Mouse (Mus musculus) lung, adult 18-20 months (tissue): ENCODE results near the gene Zscan5b.
"Not testable (repeated sequence)": the region's sequence is repeated elsewhere in the genome, so short reads cannot be mapped to it uniquely, and the experiment has no call there.

Experiments used
- DNase-seq, 2 experiments: peaks; one replicate each; pipeline ENCODE4 v3.0.0; 2022; ENCODE audit warnings: mixed read lengths in 2 of 2

Gene Zscan5b

DNA sequence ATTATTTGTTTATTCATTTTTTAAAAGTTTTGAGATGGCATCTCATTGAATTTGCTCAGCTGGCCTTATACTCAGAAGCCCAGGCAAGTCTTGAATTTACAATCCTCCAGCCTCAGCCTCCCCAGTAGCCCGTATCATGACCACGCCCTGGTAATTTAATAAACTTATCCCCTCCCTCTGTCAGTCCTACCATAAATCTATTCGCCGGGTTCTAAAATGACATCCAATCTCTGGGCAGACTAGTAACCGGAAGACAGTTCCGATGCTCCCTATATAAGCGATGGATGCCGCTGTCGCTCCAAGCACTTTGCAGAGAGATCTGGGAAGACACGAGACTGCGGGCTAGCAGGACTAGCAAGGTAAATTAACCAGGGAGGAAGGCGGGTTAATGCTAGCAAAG, at the start of gene Zscan5b:
Gene Zscan5b, plus strand, starts transcription at position 301 of the 400 bp plus-strand sequence.
- DNase-seq = no peak

DNA sequence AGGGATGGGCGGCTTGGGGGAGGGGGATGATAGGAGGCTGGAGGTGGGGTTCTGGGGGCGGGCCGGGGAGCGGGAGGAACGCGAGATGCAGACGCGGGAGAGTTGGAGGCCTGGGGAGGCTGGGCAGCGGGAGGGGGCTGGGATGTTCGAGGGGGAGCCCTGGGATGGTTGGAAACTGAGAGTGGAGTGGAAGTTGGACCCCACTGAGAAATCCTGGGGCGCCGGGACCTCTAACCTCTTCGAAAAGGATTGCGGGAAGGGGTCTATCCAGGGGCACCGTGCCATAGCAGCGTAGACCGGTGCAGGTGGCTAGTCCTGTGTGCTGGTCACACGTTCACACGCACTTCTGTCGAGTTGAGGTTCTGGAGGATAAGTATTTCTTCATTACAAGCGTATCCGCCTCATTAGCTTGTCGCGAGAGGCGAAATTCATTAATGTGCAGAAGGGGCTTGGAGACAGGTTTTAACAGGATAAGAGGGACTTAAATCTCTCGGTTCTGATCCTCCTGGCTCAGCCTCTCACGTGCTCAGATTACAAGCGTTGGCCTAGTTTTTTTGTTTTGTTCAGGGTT, 49.3 kb upstream of the Zscan5b start:
- peak in 1 of 2 experiments; percentile 26 for DNase-seq

DNA sequence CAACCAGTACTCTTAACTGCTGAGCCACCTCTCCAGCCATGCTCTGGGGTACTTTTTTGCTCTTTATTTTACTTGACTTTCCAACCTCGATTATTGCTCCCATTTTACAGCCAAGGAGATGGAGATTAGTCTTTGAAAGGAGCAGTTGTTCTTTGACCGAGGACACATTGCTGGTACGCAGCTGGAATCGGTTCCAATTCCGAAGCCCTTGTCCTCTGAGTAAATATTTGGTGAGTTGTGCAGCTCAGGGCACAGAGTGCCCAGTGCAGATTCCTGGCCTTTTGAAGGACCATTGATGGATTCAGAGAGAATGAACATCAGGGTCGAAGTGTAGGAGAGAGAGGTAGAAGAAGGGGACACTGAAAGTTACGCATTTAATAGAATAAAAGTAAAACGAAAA, 48.2 kb upstream of the Zscan5b start:
- peak; percentile 49 to 72 for DNase-seq

DNA sequence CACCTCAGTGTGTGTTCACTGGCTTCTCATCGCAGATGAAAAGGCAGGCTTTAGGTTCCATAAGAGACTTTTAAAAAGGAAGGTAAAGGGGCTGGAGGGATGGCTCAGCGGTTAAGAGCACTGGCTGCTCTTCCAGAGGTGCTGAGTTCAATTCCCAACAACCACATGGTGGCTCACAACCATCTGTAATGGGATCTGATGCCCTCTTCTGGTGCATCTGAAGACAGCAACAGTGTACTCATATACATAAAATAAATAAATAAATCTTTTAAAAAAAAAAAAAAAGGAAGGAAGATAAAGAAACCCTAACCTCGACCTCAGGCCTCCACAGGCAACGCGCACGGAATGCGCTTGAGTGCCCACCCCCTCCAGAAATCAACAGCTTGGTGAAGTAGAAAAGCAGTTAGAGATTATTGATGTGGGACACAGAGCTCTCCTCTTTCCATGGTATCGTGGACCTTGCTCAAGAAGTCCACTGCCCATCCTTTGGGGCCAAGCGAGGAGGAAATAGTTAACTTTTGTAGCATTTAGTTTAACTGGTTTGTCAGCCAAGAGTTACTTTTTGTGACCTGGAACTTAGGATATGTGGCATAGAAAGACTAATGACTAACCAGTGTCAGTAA, 47.6 kb upstream of the Zscan5b start:
- DNase-seq = not testable (repeated sequence)

DNA sequence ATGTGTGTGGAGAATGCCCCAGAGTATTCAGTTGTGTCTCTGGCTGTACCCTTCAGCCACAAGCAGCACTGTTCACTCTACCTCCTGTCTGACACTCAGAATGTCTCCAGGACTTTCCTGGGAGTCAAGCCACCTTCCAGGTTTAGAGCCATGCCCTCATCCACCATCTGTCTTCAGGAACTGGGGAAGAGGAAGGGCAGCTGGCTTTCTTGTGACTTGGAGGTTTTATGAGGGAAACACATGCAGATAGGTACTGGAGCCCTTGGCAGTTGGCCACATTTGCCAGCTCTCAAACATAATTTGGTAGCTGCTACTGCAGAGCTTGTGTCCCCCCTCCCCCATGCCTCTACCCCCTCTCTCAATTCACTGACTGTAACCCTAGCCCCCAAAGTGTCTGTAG, 43.1 kb upstream of the Zscan5b start:
- no peak for DNase-seq

DNA sequence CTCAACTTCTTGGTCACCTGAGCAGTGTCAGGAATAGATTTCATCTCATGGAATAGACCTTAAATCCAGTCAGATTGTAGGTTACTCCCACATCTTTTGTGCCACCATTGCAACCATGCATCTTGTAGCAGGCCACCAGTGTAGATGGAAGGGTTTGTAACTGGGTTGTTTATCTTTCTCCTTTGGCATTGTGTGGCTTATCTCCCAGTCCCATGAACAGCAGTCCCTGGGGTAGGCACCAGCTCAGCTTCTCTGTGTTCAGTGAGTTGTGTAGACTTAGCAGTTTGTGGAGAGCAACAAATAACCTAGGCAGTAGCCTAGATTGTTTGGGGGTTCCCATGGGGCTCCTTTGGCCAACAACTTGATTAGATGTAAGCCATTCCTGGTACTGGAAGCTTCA, 39.2 kb upstream of the Zscan5b start:
- DNase-seq = no peak

DNA sequence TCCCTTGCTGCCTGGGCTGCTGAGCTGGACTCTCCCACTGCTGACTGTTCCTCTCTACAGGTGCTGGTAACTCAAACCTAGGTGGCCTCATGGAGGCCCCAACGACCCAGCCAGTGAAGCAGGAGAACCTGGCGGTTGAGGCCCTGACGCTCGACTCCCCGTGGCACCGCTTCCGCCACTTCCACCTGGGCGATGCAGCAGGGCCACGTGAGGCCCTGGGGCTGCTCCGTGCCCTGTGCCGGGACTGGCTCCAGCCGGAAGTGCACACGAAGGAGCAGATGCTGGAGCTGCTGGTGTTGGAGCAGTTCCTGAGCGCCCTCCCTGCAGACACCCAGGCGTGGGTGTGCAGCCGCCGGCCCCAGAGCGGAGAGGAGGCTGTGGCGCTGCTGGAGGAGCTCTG, 38.3 kb upstream of the Zscan5b start:
- no peak for DNase-seq

DNA sequence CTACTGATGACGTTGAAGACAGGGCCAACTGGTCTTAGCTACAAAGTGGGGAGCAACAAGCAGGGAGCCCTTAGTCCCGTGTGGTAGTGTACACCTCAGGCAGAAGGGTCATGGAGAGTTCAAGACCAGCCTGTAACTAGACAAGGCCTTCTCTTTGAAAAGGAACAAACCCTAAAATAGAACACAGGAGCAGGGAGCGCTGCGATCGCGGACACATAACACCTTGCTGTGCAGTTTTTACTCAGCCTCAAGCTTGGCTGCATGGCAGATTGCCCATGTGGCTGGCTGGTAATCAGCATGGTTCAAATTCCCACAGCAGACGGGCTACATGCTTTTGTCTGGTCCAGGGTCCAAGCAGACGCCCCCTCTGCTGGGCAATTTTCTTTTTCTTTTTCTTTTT, 37.6 kb upstream of the Zscan5b start:
- no peak for DNase-seq

DNA sequence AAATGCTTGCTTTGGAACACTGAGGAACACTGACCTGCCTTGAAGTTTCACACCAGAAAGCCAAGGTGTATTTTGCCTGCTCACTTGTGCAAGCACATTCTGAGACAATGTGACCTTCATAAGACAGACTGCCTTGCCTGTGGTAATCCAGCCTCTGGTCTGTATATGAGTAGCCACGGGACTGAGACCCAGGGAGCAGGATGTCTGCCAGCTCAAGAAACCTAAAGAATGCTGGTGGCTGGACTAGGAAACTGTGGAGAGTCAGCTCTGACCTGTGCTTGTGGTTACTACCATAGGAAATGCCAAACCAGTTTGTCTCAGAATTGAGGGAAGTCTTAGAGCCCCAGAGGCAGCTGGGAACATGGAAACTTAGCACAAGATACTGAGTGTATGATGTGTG, 36.7 kb upstream of the Zscan5b start:
- DNase-seq = no peak

DNA sequence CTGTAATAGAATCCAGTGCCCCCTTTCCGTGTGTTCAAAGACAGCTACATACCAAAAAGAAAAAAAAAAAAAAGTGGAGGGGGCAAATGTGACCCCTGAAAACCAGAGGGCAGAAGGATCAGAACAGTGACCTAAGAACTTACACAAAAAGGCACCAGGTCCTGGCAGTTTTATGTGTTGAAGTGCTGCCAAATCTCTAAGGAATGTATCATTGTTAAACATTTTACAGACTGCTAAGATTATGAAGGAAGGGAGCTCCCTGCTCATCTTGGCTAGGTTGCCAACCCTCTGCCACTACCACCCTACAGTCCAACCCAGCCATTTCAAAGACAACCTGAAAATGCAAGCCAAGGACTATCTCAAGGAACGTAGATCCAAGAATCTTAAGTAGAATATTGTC, 35.9 kb upstream of the Zscan5b start:
- DNase-seq = no peak

DNA sequence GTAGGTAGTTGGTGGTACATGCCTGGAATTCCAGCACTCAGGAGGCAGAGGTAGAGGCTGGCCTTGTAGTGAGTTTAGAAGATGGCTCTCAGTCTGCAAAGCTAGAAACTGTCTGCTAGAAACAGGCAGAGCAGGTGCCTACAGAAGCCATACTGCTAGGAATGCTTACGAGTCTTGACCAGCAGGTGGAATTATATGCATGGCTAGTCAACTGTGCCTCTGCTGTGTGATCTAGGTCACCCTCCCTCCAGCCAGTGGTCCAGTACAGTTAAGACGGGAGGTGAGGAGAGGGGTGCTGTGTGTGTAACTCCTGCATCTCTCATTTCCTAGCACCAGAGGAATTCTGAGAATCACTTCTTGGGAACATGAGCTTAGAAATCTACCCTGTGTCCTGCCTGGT, 35.3 kb upstream of the Zscan5b start:
- DNase-seq = no peak

DNA sequence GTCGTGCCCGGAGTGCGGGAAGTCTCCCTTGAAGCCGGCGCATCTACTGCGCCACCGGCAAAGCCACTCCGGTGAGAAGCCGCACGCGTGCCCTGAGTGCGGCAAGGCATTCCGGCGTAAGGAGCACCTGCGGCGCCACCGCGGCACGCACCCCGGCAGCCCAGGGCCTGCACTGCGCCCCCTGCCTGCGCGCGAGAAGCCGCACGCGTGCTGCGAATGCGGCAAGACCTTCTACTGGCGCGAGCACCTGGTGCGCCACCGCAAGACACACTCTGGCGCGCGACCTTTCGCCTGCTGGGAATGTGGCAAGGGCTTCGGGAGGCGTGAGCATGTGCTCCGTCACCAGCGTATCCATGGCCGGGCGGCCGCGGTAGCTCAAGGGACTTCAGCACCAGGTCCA, 32.5 kb upstream of the Zscan5b start:
- DNase-seq = no peak

DNA sequence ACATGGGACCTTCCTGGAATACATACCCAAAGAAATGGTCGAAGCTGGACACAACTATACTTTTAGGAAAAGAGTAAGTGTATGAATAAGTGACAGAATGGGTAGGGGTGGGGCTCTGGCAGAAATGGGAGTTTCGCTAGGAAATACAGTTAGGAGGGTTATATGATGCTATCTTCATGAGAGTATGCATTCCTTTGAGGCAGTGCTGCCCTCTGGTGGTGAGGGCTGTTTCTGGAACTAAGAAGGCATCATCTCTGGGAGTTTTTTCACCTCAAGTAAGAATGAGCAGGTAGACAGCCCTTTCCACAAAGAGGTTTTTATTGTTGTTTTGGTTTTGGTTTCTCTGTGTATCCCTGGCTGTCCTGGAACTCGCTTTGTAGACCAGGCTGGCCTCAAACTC, 30.7 kb upstream of the Zscan5b start:
- peak; percentile 69 to 70 for DNase-seq

DNA sequence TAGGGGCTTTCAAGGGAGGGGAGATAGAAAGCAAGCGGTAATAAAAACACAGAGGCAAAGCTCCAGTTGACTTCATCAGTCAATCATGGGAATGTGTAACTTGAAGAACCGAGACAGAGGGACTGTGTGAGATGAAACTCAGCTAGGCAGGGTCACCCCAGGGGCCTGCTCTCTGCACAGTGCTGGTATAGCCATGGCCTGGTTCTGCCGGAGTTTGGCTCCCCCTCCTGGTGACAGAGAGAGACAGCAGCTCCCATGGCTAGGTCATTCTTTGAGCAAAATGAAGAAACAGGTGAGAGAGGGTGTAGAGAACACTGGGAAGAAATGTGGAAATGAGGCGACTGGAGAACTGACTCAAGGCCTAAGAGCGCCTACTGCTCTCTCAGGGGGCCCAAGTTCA, 27.9 kb upstream of the Zscan5b start:
- peak; percentile 32 to 50 for DNase-seq

DNA sequence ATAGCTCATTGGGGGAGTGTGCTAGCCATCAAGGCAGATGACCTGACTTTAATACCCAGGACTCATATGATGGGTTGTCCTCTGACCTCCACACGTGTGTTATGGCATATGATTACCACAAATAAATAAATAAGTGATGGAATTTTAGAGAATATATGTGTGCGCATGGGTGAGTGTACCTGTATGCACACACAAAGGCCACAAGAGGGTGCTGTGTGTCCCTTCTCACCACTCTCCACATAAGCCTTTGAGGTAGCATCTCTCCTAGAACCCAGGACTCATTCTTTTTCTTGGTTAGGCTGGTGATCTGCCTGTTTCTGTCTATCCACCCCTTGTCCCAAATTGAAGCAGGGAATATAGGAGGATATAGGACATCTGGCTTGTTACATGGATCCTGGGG, 26.3 kb upstream of the Zscan5b start:
- DNase-seq = no peak

DNA sequence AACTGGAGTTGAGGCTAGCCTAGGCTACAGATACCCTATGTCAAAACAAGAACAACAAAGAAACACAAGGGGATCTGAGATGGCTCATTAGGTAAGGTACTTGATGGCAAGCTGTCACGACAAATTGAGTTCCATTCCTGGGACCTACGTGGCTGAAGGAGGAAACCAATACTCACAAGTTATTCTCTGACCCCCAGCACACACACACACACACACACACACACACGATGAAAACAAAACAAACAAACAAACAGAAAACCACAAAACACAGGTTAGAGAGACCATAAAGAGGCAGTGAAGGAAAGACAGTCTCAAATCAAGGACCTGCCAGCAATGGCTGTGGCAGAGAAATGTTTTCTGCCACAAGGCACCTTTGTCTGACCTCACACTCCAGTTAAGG, 25.3 kb upstream of the Zscan5b start, which contains the start of gene Galp:
Gene Galp, plus strand, starts transcription at position 301 of the 400 bp plus-strand sequence.
- no peak for DNase-seq

DNA sequence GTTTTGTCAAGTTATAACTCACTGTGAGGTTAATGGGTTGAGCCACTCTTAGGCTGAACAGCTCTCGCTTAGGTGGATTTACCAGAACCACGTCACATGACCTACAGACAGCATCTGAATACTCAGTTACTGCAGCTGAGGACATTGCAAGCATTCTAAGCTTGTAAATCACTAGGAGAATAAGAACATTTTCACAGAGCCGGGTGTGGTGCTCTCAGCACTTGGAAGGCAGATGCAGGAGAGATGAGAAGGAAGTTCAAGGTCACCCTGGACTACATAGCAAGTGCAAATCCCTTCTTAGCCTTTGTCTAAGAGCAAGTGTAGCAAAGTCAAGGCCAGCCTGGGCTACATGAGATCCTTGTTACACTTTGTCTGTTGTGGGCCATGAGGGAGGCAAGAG, 17.9 kb upstream of the Zscan5b start:
- DNase-seq = no peak

DNA sequence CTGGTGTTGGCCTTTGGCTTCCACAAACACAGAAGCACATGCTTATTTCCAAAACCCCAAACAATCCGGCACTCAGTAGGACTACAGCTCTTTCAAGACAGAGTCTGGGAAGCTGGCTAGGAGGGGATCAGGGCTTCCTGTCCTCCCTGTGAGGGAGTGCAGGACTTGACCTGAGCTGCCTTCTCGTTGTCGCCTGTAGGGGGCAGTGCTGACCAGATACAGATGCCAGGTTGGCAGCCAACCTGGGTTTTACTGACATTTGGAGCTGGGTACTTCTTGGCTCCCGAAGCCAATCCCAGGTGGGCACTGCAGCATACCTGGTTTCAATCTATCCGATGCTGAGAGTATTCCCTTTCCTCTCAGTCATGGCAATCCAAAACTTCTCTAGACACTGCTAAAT, 8.9 kb upstream of the Zscan5b start:
- peak; percentile 27 to 35 for DNase-seq

DNA sequence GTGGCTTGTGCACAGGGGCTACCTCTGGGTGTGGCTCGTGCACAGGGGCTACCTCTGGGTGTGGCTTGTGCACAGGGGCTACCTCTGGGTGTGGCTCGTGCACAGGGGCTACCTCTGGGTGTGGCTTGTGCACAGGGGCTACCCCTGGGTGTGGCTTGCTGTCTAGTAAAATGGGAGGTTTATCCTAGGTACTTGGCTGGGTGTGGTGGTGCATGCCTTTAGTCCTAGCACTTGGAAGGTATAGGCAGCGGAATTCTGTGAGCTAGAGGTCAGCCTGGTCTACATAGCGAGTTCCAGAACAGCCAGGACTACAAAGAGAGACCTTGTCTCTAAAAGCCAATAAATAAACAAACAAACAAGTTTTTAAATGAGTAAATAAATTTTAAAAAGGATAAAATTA, 7.4 kb upstream of the Zscan5b start:
- not testable (repeated sequence) for DNase-seq

DNA sequence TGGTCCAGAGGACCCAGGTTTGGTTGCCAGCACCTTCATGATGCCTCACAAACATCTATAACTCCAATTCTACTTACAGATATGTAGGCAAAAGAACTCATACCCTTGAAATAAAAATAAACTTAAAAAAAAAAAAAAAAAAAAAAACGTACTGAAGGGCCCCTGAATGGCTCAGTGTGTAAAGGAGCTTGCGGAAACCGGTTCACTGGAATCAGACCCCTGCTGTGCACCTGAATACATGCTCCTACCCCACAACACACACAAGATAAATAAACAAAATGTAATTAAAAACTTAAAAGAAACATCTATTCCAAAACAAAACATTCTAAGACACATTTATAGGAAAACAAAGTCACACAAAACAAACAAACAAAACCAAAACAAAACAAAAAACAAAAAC, 1.9 kb upstream of the Zscan5b start:
- DNase-seq = no peak

DNA sequence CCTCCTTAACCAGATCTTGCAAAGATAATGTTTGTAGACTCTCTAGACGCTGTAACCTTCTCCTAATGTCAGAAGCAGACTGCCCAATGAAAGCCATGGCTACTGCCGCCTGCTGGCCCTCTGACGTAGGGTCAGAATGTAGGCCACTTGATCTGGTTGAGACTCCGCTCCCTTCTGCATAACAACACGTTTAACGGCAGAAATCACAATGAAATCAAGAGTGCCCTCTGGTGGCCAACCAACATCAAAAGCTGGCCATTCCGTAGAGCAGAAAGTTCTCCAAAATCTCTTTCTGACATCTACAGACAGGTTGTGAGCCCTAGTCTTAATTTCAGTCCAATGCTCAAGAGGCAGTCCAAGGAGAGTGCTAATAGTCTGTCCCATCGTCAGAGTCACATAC, 6.4 kb downstream of the Zscan5b start:
- peak; percentile 5 to 13 for DNase-seq

DNA sequence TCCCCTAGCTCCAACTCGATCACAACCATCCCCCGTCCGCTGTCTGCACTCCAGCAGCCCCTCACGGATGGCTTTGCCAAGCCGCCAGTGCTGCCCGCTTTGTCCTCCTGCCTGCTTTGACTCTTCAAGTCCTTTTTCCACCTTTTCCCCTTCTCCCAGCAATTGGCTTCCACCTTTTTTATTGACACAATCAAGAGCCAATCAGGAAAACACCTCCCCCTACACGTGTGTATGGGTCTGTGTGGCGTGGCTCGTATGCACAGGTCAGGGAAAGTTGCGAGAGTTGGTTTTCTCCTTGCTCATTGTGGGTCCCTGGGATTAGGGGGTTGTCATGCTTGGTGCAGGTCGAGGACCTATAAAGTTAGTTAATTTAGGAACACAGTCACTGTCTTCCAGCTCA, 17.7 kb downstream of the Zscan5b start:
- peak in 1 of 2 experiments; percentile 26 for DNase-seq

DNA sequence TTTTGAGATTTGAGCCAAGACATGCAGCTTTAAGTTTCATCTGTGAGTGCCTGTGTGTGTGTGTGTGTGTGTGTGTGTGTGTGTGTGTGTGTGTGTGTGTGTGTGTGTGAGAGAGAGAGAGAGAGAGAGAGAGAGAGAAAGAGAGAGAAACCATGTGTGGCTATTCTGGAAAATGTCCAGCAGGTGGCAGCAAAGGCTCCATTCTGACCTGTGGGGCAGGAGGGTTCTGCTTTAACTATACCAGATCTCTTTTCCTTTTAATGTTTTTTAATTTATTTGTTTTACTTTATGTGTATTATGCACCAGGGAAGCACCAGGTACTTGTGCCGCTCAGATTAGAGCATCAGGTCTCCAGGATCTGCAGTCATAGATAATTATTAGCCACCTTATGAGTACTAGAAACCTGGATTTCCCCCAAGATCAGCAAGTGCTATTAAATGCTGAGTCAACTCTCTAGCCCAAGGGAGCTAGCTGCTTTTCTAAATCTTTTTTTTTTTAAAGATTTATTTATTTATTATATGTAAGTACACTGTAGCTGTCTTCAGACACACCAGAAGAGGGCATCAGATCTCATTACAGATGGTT, 18.9 kb downstream of the Zscan5b start:
- DNase-seq = peak; percentile 12 to 39
